Mouse (Mus musculus): ENCODE results near the gene Opa1. TPM values are rescaled to one million over a fixed set of nuclear protein-coding genes. Genes with fewer than 3 reads are reported as not detected.
A peak's percentile ranks its signal among the peaks of the same experiment; 100 is the strongest.

The Opa1 gene
- 100 to 1,000 TPM; 143 to 163 TPM for total RNA-seq (2021)
- 27.0 and 48.5 TPM in 2 replicates for polyA plus RNA-seq (2012; rRNA removed)
- long read RNA-seq, full-length matches to known transcripts = 51 of 163 reads
- long read RNA-seq, partial matches to known transcripts = 7 of 163 reads
- long read RNA-seq, other reads (novel, unspliced or antisense) = 105 of 163 reads

DNA sequence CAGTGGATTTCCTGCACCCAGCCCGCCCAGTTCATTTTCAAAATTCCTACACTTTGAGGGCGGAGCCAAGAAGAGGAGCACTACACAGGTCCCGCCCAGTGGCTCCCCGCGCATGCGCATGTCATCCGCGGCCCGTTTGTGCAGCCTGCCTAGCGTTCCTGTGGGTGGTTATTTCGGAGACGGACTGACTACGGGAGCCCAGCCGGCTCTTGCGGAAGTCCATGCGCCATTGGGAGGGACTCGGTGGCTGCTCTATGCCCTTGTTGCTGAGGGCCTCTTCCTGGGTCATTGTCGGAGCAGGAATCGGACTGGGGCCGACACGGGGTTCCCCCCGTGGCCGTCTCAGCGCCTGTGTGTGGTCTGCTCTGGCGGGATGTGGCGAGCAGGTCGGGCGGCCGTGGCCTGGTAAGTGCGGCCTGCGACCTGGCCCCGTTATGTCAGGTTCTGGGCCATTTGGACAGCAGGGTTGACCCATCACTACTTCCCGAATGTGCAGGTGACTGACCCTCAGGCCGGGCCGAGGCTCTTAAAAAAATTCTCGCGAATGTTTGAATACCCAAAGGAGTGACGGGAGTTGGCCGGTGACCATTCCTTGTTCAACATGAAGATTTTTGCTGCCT is at the start of gene Opa1:
Opa1 (plus strand) TSS at position 168 of the 620 bp plus-strand sequence.
- TF ChIP-seq EP300 (IDR thresholded peaks at IDR 0.05; ENCODE audit: insufficient read depth, low read depth, low read length) = peak; percentile 94; the same call in 1 of the 2 replicates
- no peak for TF ChIP-seq CTCF (IDR thresholded peaks at IDR 0.05)
- TF ChIP-seq POLR2A (IDR thresholded peaks at IDR 0.05; ENCODE audit: insufficient read depth, low read depth, low read length) = peak; percentile 75

DNA sequence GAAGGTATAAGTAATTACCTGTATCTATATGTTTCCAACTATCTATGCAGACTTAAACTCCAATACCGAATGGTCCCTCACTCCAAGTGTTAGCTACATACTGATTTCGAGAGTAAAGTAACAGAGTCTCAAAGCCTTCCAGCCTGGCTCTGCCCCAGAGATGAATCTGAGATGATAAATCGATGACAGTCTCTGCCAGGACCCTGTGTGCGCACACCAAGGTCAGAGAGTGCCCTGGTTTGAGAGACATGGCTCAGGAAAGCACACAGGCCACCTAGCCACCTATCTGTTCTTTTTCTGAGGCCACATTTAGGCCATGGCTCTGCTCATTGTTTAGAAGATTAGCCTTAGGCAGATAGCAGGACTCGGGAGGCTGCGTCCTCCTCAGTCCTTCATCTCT is 45.5 kb upstream of the Opa1 start:
- no peak for DNase-seq
- intact Hi-C loops (cut with DNase I) = no loop called here
- no peak overlapping the region for H3K4me3 ChIP-seq
- H3K27ac ChIP-seq = no peak overlapping the region
- no peaks in the 10 kb centered on the region for H3K79me2 ChIP-seq (replicated peaks; ENCODE audit: control insufficient read depth, insufficient read depth, low read length)
- no peaks in the 10 kb centered on the region for H3K27me3 ChIP-seq (ENCODE audit: control insufficient read depth, insufficient read depth, low read length)
- no peaks in the 10 kb centered on the region for H3K36me3 ChIP-seq (ENCODE audit: control insufficient read depth, insufficient read depth, low read length)
- TF ChIP-seq EP300 (IDR thresholded peaks at IDR 0.05; ENCODE audit: insufficient read depth, low read depth, low read length) (no peak), CTCF (IDR thresholded peaks at IDR 0.05) (no peak), POLR2A (IDR thresholded peaks at IDR 0.05; ENCODE audit: insufficient read depth, low read depth, low read length) (no peak)
- WGBS = 52% methylated on average over 6 of the region's 6 CpGs
- no peaks in the 10 kb centered on the region for H3K4me1 ChIP-seq (ENCODE audit: control insufficient read depth, insufficient read depth, low read length)
- no peak overlapping the region for H3K9ac ChIP-seq (ENCODE audit: low read depth, low read length)

More for the DNA sequence above, at the start of gene Opa1:
- no peaks in the 10 kb centered on the region for H3K79me2 ChIP-seq (replicated peaks; ENCODE audit: control insufficient read depth, insufficient read depth, low read length)
- H3K4me3 ChIP-seq = peak within 1 kb of the TSS; percentile 87
- peak within 1 kb of the TSS; percentile 79 for H3K27ac ChIP-seq
- H3K27me3 ChIP-seq (ENCODE audit: control insufficient read depth, insufficient read depth, low read length) = no peaks in the 10 kb centered on the region
- peak within 1 kb of the TSS; percentile 82 for H3K9ac ChIP-seq (ENCODE audit: low read depth, low read length)
- intact Hi-C loops (cut with DNase I) = loop anchor here (5.0 kb wide), 1 partner anchor 742 kb away; no protein-coding TSS in a partner anchor
- peak; percentile 96 to 100 for DNase-seq
- under 1% methylated on average over 39 of the region's 39 CpGs for WGBS
- H3K4me1 ChIP-seq (ENCODE audit: control insufficient read depth, insufficient read depth, low read length) = peaks cover 3% of the 10 kb centered on the region
- no peaks in the 10 kb centered on the region for H3K36me3 ChIP-seq (ENCODE audit: control insufficient read depth, insufficient read depth, low read length)

- DNase-seq = no peak
Measured at GRCm38 (mm10) chr16:29535866-29536265, 43.3 kb upstream of the Opa1 start.

GRCm38 (mm10) chr16:29536411-29537204 is 42.5 kb upstream of the Opa1 start:
- Histone ChIP-seq H3K4me3 (no peak overlapping the region), H3K27ac (no peak overlapping the region), H3K9ac (ENCODE audit: low read depth, low read length) (no peak overlapping the region), H3K79me2 (replicated peaks; ENCODE audit: control insufficient read depth, insufficient read depth, low read length) (no peaks in the 10 kb centered on the region), H3K27me3 (ENCODE audit: control insufficient read depth, insufficient read depth, low read length) (no peaks in the 10 kb centered on the region), H3K36me3 (ENCODE audit: control insufficient read depth, insufficient read depth, low read length) (no peaks in the 10 kb centered on the region), H3K4me1 (ENCODE audit: control insufficient read depth, insufficient read depth, low read length) (no peaks in the 10 kb centered on the region; the same call in 1 of the 2 replicates)
- 58% methylated on average over 15 of the region's 15 CpGs for WGBS
- TF ChIP-seq CTCF (IDR thresholded peaks at IDR 0.05) (no peak), POLR2A (IDR thresholded peaks at IDR 0.05; ENCODE audit: insufficient read depth, low read depth, low read length) (no peak), EP300 (IDR thresholded peaks at IDR 0.05; ENCODE audit: insufficient read depth, low read depth, low read length) (no peak)
- no peak for DNase-seq
- intact Hi-C loops (cut with DNase I) = no loop called here

More at GRCm38 (mm10) chr16:29535866-29536265, 43.3 kb upstream of the Opa1 start:
- no peak for TF ChIP-seq POLR2A (IDR thresholded peaks at IDR 0.05; ENCODE audit: insufficient read depth, low read depth, low read length)
- no peak for TF ChIP-seq CTCF (IDR thresholded peaks at IDR 0.05)
- no peak for TF ChIP-seq EP300 (IDR thresholded peaks at IDR 0.05; ENCODE audit: insufficient read depth, low read depth, low read length)
- Histone ChIP-seq H3K36me3 (ENCODE audit: control insufficient read depth, insufficient read depth, low read length) (no peaks in the 10 kb centered on the region), H3K27me3 (ENCODE audit: control insufficient read depth, insufficient read depth, low read length) (no peaks in the 10 kb centered on the region), H3K4me3 (no peak overlapping the region), H3K27ac (no peak overlapping the region), H3K79me2 (replicated peaks; ENCODE audit: control insufficient read depth, insufficient read depth, low read length) (no peaks in the 10 kb centered on the region), H3K9ac (ENCODE audit: low read depth, low read length) (no peak overlapping the region), H3K4me1 (ENCODE audit: control insufficient read depth, insufficient read depth, low read length) (no peaks in the 10 kb centered on the region)
- intact Hi-C loops (cut with DNase I) = no loop called here
- WGBS = 84% methylated on average over 4 of the region's 4 CpGs

DNA sequence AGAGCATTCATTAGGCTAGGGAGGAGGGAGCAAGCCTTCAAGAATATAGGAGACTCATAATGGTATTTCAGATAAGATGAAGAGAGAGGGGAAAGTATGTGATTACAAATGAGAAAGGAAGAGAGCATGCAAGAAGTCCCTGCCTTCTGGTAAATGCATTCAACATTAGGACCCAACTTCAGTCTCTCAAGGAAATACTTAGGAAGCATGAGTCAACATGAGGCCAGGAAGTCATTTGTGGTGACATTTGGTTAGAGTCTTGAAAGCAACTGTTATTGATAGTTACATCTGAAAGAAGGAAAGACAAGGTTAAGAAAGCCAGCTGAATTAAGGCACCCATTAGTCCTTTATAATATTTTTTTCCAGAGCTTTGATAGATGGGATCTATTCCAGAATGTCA is 39.2 kb upstream of the Opa1 start:
- no peak for DNase-seq
- intact Hi-C loops (cut with DNase I) = no loop called here
- TF ChIP-seq POLR2A (IDR thresholded peaks at IDR 0.05; ENCODE audit: insufficient read depth, low read depth, low read length) (no peak), EP300 (IDR thresholded peaks at IDR 0.05; ENCODE audit: insufficient read depth, low read depth, low read length) (no peak), CTCF (IDR thresholded peaks at IDR 0.05) (no peak)

More for the DNA sequence above, 39.2 kb upstream of the Opa1 start:
- Histone ChIP-seq H3K27ac (no peak overlapping the region), H3K79me2 (replicated peaks; ENCODE audit: control insufficient read depth, insufficient read depth, low read length) (no peaks in the 10 kb centered on the region), H3K4me1 (ENCODE audit: control insufficient read depth, insufficient read depth, low read length) (no peaks in the 10 kb centered on the region; the same call in 1 of the 2 replicates), H3K9ac (ENCODE audit: low read depth, low read length) (no peak overlapping the region), H3K36me3 (ENCODE audit: control insufficient read depth, insufficient read depth, low read length) (no peaks in the 10 kb centered on the region), H3K4me3 (no peak overlapping the region), H3K27me3 (ENCODE audit: control insufficient read depth, insufficient read depth, low read length) (no peaks in the 10 kb centered on the region)

Measured in heart, adult 2 months (tissue).